Mouse (Mus musculus): ENCODE measurements at regions not wholly inside any gene's neighbourhood (a gene's known extent, or its start where the extent isn't known, plus 50 kb on each side); places are given as distances from the start of the nearest gene placed in this dataset.

DNA sequence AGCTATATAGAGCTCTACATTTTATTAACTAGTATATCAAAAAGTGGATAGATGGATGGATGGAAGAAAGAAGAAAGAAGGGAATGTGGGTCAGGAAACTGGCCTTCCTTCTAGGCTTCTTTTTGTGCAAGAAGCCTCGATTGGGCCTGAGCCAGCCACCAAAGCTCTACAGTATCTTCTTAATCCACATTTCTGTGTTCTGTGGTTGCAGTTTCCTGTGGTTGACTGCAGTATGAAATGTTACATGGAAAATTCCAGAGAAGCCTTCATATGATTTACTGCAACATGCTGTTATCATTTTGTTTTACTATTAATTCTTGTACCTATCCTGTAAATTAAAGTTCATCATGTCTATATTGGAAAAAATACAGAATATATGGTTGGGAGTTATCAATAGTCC lies 173.3 kb downstream of the Gm5447 start:
- TF ChIP-seq TAL1 (IDR thresholded peaks at IDR 0.05; ENCODE audit: low read length) (no peak), MEF2A (IDR thresholded peaks at IDR 0.05; ENCODE audit: extremely low read depth, insufficient replicate concordance, low read depth, low read length, poor library complexity, severe bottlenecking) (no peak), SIN3A (IDR thresholded peaks at IDR 0.05; ENCODE audit: low read length) (no peak), USF2 (IDR thresholded peaks at IDR 0.05; ENCODE audit: borderline replicate concordance in 1 of 2, insufficient read depth in 1 of 2, low read depth in 1 of 2, low read length in 2 of 2) (no peak)

DNA sequence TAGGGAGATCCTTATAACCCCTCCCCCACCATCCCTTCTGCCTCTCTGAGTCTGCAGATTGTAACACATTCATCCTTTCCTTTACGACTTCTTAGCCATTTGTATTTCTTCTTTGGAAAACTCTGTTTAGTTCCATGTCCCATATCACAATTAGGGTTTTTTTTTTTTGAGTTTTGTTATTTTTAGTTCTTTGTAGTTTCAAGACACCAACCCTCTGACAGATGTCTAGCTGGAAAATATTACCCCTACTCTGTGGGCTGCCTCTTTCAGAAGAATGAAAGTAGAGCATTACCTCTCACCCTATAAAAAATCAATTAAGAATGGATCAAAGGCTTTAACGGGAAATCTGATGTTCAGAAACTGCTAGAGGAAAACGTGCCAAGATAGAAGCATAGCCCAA lies 180.1 kb downstream of the Gm5447 start:
- no peak for TF ChIP-seq MAFK (IDR thresholded peaks at IDR 0.05; ENCODE audit: borderline replicate concordance, low read depth, low read length)
- TF ChIP-seq BHLHE40 (IDR thresholded peaks at IDR 0.05; ENCODE audit: borderline replicate concordance, low read depth, low read length), result no peak
- no peak for TF ChIP-seq TAL1 (IDR thresholded peaks at IDR 0.05; ENCODE audit: low read length)
- TF ChIP-seq E2F4 (IDR thresholded peaks at IDR 0.05; ENCODE audit: borderline replicate concordance, low read depth, low read length), result no peak
- TF ChIP-seq KAT2A (conservative IDR thresholded peaks at IDR 0.05; ENCODE audit: low read depth, low read length), result no peak
- TF ChIP-seq CHD1 (IDR thresholded peaks at IDR 0.05; ENCODE audit: low read depth, low read length), result no peak
- no peak for TF ChIP-seq CTCF (IDR thresholded peaks at IDR 0.05 in 2 of 3, conservative IDR thresholded peaks at IDR 0.05 in 1 of 3; ENCODE audit: control insufficient read depth in 1 of 3, insufficient read depth in 1 of 3, low read depth in 2 of 3, low read length in 3 of 3, poor library complexity in 1 of 3, severe bottlenecking in 1 of 3)
- no peak for TF ChIP-seq POLR2A (IDR thresholded peaks at IDR 0.05; ENCODE audit: control insufficient read depth in 1 of 2, insufficient read depth in 1 of 2, low read depth in 1 of 2, low read length in 2 of 2, poor library complexity in 1 of 2)
- no peak for TF ChIP-seq MAX (IDR thresholded peaks at IDR 0.05; ENCODE audit: low read length)
- no peak for TF ChIP-seq GABPA (IDR thresholded peaks at IDR 0.05; ENCODE audit: low read depth, low read length)
- TF ChIP-seq USF2 (IDR thresholded peaks at IDR 0.05; ENCODE audit: borderline replicate concordance in 1 of 2, insufficient read depth in 1 of 2, low read depth in 1 of 2, low read length in 2 of 2), result no peak
- TF ChIP-seq GATA1 (IDR thresholded peaks at IDR 0.05; ENCODE audit: low read depth, low read length), result no peak
- no peak for TF ChIP-seq MXI1 (IDR thresholded peaks at IDR 0.05; ENCODE audit: low read depth, low read length)
- TF ChIP-seq RCOR1 (IDR thresholded peaks at IDR 0.05; ENCODE audit: low read depth, low read length), result no peak
- TF ChIP-seq TCF12 (IDR thresholded peaks at IDR 0.05; ENCODE audit: low read depth, low read length), result no peak
- Histone ChIP-seq H3K4me1 (ENCODE audit: control insufficient read depth in 1 of 2, insufficient read depth in 2 of 2, low read length in 2 of 2) (no peaks in the 10 kb centered on the region), H3K27ac (ENCODE audit: control insufficient read depth, low read depth, low read length) (no peak overlapping the region), H3K9ac (ENCODE audit: control insufficient read depth, low read depth, low read length, poor library complexity, severe bottlenecking) (no peak overlapping the region), H3K27me3 (ENCODE audit: control insufficient read depth in 1 of 2, insufficient read depth in 2 of 2, low read length in 2 of 2) (no peaks in the 10 kb centered on the region), H3K79me2 (ENCODE audit: control insufficient read depth, insufficient read depth, low read length, poor library complexity) (no peaks in the 10 kb centered on the region), H3K9me3 (replicated peaks; ENCODE audit: insufficient read depth, low read length) (no peaks in the 10 kb centered on the region), H3K4me3 (ENCODE audit: control insufficient read depth in 1 of 2, insufficient read depth in 1 of 2, low read depth in 2 of 2, low read length in 2 of 2) (no peak overlapping the region), H3K36me3 (ENCODE audit: control insufficient read depth in 1 of 2, insufficient read depth in 2 of 2, low read length in 2 of 2) (no peaks in the 10 kb centered on the region)
- DNase-seq (ENCODE audit: low read depth, low spot score), result no peak

More for the DNA sequence above, 173.3 kb downstream of the Gm5447 start:
- H3K4me3 ChIP-seq (ENCODE audit: control insufficient read depth in 1 of 2, insufficient read depth in 1 of 2, low read depth in 2 of 2, low read length in 2 of 2), result no peak overlapping the region
- no peak overlapping the region for H3K27ac ChIP-seq (ENCODE audit: control insufficient read depth, low read depth, low read length)
- no peaks in the 10 kb centered on the region for H3K9me3 ChIP-seq (replicated peaks; ENCODE audit: insufficient read depth, low read length)
- DNase-seq (ENCODE audit: low read depth, low spot score), result no peak
- H3K79me2 ChIP-seq (ENCODE audit: control insufficient read depth, insufficient read depth, low read length, poor library complexity), result no peaks in the 10 kb centered on the region
- H3K9ac ChIP-seq (ENCODE audit: control insufficient read depth, low read depth, low read length, poor library complexity, severe bottlenecking), result no peak overlapping the region
- H3K27me3 ChIP-seq (ENCODE audit: control insufficient read depth in 1 of 2, insufficient read depth in 2 of 2, low read length in 2 of 2), result no peaks in the 10 kb centered on the region
- H3K36me3 ChIP-seq (ENCODE audit: control insufficient read depth in 1 of 2, insufficient read depth in 2 of 2, low read length in 2 of 2), result no peaks in the 10 kb centered on the region
- no peaks in the 10 kb centered on the region for H3K4me1 ChIP-seq (ENCODE audit: control insufficient read depth in 1 of 2, insufficient read depth in 2 of 2, low read length in 2 of 2)
